Mouse (Mus musculus): ENCODE measurements around the gene Oaz1. TPM values are rescaled to one million over a fixed set of nuclear protein-coding genes. Genes with fewer than 3 reads are reported as not detected.

Gene Oaz1
- total RNA-seq, 2 experiments from 2014 or later: 579 to 691 TPM

DNA sequence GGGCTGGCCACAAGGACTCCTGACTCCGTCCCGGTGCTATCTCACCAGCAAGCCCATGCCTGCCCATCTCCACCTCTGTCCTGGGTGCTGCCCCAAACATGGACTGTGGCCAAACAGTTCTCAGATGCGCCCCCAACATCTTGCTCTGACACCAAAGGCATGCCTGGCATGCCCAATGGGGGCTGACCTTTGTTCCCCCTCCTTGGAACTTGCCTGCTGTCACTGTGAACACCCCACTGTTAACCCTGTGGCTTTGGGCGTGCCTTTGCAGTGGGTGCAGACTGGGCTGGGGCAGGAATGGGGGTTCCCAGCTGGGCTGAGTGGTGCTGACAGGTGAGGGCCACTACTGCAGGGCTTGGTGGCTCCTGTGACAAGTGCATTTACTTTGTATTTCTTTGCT is 32.7 kb upstream of the Oaz1 start:
- no peak overlapping the region for H3K4me3 ChIP-seq
- no peak for TF ChIP-seq CTCF (IDR thresholded peaks at IDR 0.05)
- no peak for DNase-seq
- peak overlapping the region; percentile 28; the same call in 1 of the 2 replicates for H3K27ac ChIP-seq
- intact Hi-C loops (cut with DNase I): no loop called here

DNA sequence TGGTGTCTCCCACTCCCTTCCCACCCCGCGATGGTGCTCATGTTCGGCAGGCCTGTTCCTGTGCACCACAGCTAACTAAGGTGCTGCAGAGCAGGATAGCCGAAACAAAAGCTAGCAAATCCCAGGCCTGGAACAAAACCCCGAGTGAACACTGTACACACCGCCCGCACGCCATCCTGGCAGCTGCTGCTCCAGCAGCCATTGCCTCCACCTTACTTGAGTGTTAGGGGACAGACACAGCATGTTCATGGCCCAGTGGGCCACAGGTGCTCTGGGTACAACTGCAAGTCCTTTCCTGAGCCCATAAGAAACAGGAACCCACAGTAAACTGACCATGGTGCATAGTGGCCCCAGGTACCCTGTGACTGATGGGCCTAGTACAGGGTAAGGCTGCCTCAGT is 31.7 kb upstream of the Oaz1 start:
- intact Hi-C loops (cut with DNase I): no loop called here
- DNase-seq: no peak
- no peak for TF ChIP-seq CTCF (IDR thresholded peaks at IDR 0.05)
- Histone ChIP-seq H3K4me3 (no peak overlapping the region), H3K27ac (no peak overlapping the region)

DNA sequence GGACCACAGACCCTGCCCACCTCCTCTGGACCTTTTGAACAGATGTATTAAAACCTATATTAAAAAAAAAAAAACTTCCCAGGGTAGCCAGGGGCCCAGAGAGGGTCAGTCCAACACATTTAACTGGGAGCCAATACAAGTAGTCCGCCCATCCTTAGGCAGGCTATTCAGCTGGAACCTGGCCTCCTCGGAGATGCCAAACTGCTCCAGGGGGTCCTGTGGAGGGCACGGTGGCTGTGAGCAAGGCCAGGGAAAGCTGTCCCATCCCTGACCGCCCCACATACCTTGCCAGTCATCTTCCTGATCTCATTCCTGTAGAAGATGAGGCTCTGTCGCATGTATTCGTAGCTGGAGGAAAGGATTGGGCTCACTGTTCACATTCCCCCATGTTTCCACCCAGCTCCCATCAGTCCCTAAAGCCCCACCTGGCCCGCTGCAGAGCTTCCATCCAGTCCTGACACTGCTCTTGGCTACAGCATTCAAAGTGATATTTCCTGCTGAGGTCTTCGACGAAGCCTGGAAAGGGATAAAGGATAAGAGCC is 30.1 kb upstream of the Oaz1 start:
- Histone ChIP-seq H3K4me3 (peak overlapping the region; percentile 84), H3K27ac (peak overlapping the region; percentile 99)
- TF ChIP-seq CTCF (IDR thresholded peaks at IDR 0.05): no peak
- DNase-seq: no peak
- intact Hi-C loops (cut with DNase I): no loop called here

DNA sequence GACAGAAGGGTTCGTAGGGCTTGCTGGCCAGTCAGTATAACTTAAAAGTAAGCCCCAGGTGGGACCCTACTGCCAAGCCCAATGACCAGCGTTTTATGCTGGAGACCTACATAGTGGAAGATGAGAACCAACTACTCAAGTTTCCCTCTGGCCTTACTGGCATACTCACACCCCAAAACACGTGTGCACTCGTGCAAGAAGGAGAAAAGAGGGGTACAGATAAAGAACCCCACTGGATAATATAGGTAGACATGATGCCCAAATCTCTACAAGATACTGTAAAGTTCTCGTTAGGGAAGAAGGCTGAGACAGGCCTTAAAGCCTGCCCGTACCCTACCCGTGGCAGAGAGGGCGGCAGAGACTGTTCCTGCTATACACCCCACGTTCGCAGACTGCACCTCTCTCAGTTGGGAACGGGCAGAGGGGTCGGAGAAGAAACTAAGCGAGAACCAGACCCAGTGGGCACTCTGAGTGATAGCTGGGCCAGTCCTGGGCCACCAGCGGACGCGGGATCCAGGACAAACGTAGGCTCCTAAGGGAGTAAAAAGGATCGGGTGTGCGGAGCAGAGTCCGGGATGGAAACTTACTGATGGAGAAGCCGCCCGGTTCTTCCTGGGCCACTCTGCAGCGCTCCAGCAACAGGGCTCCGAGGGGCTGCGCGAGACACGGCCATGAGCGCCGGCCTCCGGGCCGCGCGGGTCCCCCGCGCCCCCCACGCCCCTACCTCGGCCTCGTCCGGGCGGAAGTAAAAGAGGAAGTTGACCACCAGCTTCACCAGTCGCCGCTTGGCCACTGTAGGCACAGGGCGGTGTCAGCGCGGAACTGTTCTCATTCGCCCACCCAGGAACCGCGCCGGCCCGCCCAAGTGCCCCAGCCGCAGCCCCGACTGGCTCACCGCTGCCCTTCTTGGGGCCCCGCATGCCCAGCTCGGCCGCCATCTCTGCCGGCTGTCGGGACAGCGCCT is 29.0 kb upstream of the Oaz1 start:
- intact Hi-C loops (cut with DNase I): no loop called here
- TF ChIP-seq CTCF (IDR thresholded peaks at IDR 0.05): no peak
- peak overlapping the region; percentile 99 for H3K27ac ChIP-seq
- H3K4me3 ChIP-seq: peak overlapping the region; percentile 84
- DNase-seq: no peak

DNA sequence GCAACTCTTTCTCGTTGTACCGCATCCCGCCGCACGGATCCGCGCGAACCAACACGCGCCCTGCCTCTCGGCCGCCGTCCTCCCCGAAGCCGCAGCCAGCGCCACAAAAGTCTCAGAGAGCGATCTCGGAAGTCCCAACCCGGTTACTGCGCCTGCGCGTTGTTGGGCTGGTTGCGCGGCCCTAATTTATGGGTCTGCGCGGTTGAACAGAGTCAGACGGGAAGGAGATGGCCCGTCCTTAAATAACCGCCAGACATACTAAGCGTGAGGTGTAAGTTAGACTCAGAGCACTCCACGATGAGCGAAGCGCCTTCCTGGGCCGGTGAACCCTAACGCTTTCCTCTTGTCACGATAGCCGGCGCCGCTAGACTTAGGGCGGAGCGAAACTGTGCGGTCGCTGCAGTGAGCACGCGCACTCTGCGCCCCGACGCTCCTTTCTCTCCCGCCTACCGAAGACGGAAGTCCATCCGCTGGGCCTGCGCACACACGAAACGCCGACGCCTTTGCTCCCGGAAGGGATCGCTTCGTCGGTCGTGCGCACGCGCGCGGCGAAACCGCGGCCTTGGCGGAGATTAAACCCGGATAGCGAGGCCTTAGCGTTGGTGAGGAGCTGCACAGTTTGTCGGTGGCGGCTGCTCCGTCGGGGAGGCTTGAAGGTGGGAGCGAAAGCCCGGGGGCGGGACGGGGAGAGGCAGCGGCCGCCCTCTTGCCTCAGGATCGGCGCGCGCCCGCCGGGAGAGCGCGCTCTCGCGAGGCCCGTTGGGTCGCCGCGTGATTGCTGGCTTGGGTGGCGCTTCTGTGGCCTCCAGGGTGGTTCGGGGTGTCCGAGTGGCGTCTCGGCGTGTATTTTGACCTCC is 28.1 kb upstream of the Oaz1 start, which contains the start of the genes Sf3a2 and Plekhj1:
Gene Sf3a2 (plus strand): TSS at position 49 of the 857 bp plus-strand sequence.
Gene Plekhj1 (minus strand): TSS at position 477 of the 857 bp plus-strand sequence.
- Histone ChIP-seq H3K4me3 (peak within 1 kb of the TSS; percentile 84), H3K27ac (peak within 1 kb of the TSS; percentile 99)
- intact Hi-C loops (cut with DNase I): no loop called here
- DNase-seq: peak; percentile 97
- no peak for TF ChIP-seq CTCF (IDR thresholded peaks at IDR 0.05)

DNA sequence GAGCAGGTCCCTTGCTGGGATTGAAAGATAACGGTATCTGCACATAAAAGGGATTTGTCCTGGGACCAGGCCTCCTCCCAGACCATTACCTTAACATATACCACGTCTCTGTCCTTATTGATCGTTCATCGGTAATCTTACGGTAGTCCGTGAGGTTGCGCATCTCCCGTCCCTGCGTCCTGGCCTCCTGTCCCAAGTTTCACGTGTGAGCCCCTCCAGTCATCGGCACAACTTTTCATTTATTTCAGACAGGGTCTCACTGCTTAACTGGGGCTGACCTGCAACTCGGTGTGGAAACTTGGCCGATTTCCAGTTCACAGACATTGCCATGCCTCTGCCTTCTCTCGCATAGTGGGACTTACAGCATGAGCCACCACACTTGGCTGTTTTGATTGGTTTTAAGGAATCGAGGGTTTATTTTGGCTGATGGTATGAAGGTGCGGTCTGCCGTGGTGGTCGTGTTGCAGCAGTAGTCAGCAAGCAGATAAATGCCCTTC is 27.3 kb upstream of the Oaz1 start:
- DNase-seq: peak; percentile 18

DNA sequence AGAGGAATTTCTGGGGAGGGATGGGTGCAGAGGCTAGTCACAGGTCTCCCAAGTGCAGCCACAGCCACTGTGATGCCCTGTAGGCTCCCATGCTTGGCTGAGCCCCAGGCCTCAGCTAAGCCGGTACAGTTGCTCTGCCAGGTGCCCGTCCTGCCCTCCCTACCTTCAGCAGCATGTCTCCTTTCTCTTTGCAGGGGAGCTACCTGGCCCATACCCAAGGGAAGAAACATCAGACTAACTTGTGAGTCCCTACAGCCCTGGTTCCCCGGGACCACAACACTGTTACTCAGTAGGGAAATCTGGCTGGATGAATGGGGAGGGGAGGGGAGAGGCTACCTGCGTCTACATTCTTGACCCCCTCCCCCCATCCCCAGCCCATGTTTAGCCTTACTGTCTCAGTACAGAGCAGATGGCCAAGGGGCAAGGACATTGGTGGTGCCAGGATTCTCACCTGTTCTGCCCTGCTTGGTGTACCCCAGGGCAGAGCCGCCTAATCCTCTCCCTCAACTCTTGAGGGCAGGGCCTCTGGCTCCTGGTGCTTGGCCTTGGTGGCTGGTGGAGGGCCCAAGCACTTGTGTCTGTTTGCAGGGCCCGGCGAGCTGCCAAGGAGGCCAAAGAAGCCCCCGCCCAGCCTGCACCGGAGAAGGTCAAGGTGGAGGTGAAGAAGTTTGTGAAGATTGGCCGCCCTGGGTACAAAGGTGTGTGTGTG is 24.1 kb upstream of the Oaz1 start:
- intact Hi-C loops (cut with DNase I): no loop called here
- Histone ChIP-seq H3K27ac (no peak overlapping the region), H3K4me3 (no peak overlapping the region)
- TF ChIP-seq CTCF (IDR thresholded peaks at IDR 0.05): no peak
- DNase-seq: peak; percentile 22

More for the DNA sequence above, 27.3 kb upstream of the Oaz1 start:
- no peak for TF ChIP-seq CTCF (IDR thresholded peaks at IDR 0.05)
- intact Hi-C loops (cut with DNase I): no loop called here
- Histone ChIP-seq H3K27ac (peak overlapping the region; percentile 99), H3K4me3 (peak overlapping the region; percentile 84)

DNA sequence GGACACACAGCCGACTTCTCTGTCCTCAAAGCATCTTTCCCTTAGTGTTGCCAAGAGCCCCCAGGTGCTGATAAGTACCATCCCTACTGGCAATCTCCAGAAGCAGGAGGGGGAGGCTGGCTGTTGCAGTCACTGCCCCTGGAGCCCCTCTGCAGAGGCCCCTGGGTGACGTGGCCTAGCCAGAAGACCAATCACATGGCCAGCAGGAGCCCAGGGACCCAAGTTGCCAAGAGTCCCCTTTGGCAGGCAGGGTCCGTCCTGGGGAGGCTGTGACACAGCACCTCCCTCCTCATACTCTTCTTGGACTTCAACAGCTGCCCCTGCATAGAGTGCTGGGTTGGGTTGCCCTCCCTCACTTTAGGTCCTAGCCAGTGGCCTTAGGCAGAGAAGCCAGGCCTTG is 23.5 kb upstream of the Oaz1 start:
- H3K27ac ChIP-seq: no peak overlapping the region

DNA sequence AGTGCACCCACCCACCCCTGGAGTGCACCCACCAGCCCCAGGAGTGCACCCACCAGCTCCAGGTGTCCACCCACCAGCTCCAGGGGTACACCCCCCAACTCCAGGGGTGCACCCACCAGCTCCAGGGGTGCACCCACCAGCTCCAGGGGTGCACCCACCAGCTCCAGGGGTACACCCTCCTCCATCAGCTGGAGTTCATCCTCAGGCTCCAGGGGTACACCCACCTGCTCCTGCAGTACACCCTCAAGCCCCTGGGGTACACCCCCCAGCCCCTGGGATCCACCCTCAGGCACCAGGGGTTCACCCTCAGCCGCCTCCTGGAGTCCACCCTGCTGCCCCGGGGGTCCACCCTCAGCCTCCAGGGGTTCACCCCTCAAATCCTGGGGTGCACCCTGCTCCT is 22.1 kb upstream of the Oaz1 start:
- Histone ChIP-seq H3K4me3 (no peak overlapping the region), H3K27ac (no peak overlapping the region)
- no peak for TF ChIP-seq CTCF (IDR thresholded peaks at IDR 0.05)
- peak; percentile 20 for DNase-seq
- intact Hi-C loops (cut with DNase I): no loop called here

More for the DNA sequence above, 23.5 kb upstream of the Oaz1 start:
- no peak overlapping the region for H3K4me3 ChIP-seq
- no peak for TF ChIP-seq CTCF (IDR thresholded peaks at IDR 0.05)
- DNase-seq: peak; percentile 15
- intact Hi-C loops (cut with DNase I): no loop called here

DNA sequence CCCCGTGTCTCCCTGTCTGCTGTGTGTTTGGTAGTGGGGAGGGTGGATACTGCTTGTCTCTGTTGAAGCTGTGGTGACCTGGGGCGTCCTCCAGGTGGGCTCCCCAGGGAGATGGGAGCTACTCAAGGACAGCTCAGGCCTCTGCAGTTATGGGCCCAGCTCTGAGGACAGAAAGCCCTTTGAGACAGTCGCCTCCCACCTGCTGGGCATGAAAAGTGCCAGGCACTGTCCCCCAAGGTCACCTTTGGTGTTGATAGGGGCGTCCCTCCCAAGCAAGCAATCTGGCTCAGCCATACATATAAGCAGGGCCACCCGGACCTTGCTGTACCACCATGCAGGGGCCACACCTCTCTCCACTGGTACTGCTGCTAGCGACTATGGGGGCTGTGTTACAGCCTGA is 21.5 kb upstream of the Oaz1 start, which contains the start of gene Amh:
Gene Amh (plus strand): TSS at position 328 of the 400 bp plus-strand sequence.
- peak within 1 kb of the TSS; percentile 9 for H3K27ac ChIP-seq
- DNase-seq: peak; percentile 14

DNA sequence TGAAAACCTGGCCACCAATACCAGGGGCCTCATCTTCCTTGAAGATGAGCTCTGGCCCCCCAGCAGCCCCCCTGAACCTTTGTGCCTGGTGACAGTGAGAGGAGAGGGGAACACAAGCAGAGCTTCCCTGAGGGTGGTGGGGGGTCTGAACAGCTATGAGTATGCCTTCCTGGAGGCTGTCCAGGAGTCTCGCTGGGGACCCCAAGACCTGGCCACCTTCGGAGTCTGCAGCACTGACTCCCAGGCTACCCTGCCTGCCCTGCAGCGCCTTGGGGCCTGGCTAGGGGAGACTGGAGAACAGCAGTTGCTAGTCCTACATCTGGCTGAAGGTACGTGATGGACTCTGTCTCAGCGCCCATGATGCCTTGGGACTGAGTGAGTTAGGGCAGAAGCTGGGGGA is 21.1 kb upstream of the Oaz1 start:
- H3K4me3 ChIP-seq: no peak overlapping the region
- DNase-seq: peak; percentile 20
- no peak overlapping the region for H3K27ac ChIP-seq
- intact Hi-C loops (cut with DNase I): loop anchor here (5.0 kb wide), 1 partner anchor 58 kb away; no protein-coding TSS in a partner anchor
- TF ChIP-seq CTCF (IDR thresholded peaks at IDR 0.05): no peak

More for the DNA sequence above, 21.5 kb upstream of the Oaz1 start, which contains the start of gene Amh:
- intact Hi-C loops (cut with DNase I): loop anchor here (5.0 kb wide), 1 partner anchor 58 kb away; no protein-coding TSS in a partner anchor
- TF ChIP-seq CTCF (IDR thresholded peaks at IDR 0.05): no peak
- no peak within 1 kb of the TSS for H3K4me3 ChIP-seq

Data from gastrocnemius, adult 2 months (tissue).